Mouse (Mus musculus) cerebellum, adult 11-12 months (tissue): ENCODE measurements at regions not wholly inside any gene's neighbourhood (a gene's known extent, or its start where the extent isn't known, plus 50 kb on each side); places are given as distances from the start of the nearest gene placed in this dataset.

Source experiments
- DNase-seq: peaks from one replicate; pipeline ENCODE4 v3.0.0; 2022

DNA sequence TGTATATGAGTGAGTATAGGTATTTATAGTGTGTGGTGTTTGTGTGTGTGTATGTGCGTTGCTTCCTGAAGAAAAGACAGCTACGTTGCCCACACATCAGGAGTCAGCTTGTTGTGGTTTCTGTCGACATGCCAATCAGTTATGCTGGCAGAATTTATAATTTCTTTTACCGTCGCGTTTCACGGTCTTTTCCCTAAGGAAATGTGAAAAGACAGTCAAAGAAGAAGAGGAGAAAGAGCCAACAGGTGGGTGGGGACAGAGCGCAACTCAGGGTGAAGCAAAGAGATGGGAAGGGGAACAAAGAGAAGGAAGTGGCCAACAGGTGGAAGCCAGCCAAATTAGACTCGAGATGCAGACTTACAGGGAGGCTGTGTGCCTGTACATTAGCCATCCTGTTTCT lies 204.2 kb downstream of the Rpap3 start:
- no peak for DNase-seq

DNA sequence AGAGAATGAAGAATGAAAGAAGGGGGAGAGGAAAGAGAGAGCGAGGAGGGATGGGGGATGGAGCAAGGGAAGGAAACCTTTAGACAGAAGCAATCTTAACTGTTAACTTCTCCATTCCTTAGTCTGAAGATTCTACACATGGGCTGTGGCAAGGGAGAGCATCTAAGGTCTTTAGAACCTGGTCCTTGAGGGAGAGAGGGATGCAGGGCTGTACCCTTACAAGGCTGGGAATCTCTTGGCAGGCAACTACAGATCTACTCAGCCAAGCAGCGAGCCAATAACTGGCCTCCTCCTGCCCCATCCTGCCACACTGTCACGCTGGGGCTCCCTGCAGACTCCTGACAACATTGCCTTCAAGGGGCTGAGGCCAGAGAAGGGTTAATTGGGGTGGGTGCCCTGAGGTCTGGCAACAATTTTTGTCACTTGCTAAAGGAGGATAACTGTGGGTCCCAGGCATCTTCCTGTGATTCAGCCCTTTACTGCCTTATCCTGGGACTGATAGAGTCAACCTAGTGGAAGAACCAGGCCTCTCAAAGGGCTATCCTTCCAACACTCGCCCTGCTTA lies 205.7 kb downstream of the Rpap3 start:
- no peak for DNase-seq

DNA sequence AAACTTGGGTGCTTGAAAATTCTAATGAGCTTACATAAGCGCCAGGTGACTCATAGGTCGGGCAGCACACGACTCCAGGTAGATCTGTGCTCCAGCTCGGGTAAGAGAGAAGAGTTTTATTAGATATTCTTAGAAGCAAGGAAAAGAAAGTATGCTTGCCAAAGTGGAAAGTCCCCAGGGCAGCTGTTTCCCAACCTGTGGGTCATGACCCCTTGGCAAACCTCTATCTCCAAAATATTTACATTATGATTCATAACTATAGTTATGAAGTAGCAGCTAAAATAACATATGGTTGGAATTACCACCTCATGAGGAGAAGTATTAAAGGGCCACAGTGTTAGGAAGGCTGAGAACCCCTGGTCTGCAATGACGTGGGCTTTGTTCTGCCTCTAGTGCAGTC lies 206.4 kb downstream of the Rpap3 start:
- DNase-seq = no peak

DNA sequence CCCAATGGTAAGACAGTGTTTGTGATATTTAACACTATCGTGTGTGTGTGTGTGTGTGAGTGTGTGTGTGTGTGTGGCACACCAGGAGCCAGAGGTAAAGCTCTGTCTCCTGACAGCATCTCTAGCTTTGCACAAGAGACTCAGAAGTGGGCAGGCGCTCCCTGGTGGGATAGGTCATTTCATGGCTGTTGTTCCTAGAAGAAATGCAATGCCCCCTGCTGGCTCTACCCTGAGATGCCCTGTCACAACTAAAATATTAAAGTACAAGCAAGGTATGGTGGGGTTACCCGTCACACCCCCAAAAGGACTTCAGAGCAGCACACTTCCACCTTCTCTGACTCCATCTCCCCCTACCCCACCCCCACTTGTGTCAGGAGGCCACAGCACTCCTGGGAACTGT lies 207.2 kb downstream of the Rpap3 start:
- no peak for DNase-seq

DNA sequence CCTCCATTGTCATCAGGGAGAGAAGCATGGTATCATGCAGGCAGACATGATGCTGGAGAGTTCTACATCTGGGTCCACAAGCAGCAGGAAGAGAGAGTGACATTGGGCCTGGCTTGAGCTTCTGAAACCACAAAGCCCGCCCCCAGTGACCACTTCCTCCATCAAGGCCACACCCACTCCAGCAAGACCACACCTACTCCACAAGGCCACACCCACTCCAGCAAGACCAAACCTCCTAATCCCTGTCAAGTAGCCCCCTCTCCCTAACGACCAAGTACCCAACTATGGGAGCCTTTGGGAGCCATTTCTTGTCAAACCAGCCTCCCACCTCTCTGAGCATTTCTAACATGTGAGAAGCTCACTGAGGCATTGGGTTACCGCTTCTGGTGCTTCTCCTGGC lies 209.6 kb downstream of the Rpap3 start:
- DNase-seq = no peak

DNA sequence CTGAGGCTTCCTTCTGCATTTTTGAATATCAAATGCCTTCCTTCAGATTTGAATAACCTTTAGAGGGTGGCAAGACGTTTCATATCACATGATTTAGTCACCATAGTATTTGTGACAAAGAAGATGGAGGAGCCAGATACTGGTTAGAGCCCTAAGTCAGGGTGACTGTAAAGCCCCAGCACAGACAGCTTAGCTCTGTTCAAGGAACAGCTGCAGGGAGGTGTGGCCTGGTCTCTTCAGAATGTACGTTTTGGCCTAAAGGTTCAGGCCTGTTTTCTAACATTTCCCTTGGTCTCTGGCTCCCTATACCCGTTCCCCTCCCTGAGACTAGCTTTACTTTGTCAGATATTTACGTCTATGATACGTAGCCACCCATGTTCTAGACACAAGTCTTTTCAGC lies 212.3 kb downstream of the Rpap3 start:
- no peak for DNase-seq

DNA sequence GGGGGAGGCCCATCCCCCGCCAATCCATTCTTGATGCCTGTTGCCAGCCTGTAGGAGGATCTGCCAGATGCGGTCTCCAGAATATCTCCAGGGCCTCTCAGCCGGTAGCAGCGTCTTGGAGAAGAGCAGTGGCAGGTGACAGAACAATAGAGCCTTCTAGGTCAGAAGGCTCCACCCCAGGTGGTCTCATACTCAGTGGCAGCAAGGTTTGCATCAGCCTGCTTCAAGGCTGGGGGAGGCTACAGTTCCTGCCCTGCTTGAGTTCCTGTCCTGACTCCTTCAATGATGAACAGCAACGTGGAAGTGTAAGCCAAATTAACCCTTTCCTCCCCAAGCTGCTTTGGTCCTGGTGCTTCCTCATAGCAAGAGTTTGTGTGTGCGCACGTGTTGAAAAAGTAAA lies 213.8 kb downstream of the Rpap3 start:
- no peak for DNase-seq

DNA sequence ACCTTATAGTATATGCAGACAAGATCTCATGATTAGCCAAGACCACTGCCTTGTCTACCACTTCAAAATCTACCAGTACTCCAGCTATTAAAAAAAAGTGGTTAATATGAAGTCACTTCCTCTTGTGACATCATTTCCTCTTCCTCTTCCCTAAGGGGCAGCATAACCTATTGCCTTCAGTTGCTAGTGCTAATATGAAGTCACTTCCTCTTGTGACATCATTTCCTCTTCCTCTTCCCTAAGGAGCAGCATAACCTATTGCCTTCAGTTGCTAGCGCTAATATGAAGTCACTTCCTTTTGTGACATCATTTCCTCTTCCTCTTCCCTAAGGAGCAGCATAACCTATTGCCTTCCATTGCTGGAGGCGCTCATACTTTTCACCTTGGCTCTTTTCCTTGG lies 218.2 kb downstream of the Rpap3 start:
- no peak for DNase-seq

DNA sequence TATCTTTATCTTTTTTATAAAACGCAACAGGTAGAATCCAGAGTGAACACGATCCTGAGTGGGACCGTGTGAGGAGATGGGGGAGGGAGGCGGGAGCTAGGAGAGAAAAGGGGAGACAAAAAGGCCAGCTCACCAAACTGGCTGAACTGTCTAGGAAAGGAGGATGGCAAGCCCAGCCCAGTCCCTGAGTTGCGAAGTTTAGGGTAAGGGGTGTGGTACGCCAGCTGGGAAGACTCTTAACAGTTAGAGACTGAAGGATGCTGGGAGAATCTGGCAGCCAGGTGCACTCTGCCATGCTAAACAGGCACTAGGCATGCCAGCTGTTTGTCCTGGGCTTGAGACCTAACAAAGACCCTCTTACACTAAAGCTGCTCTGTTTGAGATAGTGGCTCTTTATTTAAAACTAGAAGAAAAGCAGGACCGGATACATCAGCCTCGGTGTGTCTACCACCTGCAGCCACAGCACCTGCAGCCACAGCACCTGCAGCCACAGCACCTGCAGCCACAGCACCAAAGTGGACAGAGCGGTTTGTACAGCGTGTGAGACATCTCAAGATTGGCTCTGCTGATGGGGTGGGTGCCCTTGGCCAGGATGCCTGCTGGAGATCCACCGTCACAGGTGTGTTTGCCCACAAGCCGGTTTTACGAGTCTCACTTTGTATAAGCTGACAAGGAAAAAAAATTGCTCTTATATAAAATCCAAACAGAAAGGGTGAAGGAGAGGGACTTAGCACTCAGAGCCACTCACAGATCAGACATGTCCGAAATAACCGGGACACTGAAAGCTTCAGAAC lies 225.1 kb upstream of the Amigo2 start:
- DNase-seq = no peak

DNA sequence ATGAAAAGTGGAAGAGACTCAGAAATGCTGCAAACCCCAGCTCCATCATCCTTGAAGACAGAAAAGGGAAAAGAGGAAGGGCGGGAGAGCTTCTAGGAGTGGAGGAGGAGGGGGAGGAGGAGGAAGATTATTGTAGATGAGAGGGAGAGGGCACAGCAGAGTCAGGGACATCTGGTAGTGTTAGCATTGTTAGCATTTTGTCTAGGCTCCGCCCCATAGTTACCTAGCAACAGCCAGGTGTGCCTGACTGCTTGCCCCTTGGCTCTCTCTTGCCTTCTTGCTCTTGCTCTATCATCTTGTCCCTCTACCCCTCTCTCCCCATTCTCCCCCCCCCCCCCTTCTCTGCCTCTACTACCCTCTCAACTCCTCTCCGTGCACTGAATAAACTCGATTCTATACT lies 224.4 kb upstream of the Amigo2 start:
- no peak for DNase-seq

DNA sequence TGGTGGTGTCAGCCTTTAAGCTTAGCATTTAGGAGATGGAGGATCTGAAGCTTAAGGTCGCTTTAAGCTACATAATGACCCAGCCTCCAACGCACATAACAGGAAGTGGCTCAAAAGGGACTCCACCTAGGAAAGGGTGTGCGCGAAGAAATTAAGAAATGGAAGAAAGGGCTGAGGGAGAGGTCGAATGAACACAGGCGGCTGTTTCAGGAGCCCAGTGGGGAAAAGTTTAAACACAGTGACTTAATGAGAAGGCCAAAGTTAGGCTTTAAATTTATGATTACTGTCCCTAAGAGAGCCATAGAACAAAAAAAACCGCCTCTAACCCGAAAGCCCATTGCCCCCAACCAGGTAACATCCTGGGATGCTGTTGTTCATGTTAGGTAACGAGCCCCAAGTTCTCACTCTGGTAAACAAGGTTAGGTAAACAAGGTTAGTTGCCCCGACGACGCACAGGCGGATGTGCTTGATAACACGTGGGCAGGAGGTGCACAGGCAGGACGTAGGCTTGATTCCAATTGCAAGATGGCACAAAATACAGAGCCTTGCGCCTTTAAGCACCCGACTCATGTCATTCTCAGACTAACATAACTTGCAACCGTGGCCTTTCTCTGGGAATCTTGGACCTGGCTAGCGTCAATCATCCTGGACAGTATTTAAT lies 222.7 kb upstream of the Amigo2 start:
- no peak for DNase-seq

DNA sequence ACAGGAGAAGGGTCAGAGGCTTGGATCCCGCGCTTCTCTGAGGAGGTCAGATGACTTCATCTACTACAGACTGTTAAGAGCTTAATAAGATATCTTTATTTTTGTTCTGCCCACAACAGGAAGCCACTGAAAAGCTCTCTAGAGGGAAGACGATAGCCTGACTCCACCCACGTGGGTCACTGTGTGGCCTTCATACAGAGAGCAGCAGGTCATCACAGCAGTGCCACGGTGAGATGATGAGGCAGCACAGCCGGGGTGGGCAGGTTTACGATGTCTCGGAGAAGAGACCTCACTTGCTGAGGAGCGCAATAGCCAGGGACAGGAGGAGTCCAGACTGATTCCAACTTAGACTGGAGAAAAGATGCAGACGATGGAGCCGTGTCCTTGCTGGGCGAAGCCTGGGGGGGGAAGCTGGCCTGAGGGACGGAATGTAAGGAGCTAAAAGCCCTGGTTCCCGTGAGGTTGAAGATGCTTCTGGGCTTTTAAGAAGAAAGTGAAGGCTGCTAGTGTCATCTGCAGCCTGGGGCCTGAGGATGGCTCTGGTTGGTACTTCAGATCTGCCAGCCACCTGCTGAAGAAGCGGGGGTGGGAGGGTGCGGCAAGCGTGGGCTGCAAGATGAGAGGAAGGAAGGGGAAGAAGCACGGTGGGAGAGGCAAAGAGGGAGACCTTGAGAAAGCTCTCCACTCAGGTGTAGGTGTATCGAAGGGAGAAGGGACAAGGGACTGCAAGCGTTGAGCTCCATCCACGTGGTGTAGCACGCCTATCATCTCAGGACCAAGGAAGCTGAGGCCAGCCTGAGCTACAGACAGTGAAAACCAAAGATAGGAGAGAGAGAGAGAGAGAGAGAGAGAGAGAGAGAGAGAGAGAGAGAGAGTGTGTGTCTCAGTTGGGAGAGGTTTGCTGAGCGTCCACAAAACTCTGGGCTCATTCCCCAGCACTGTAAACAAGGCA lies 221.9 kb upstream of the Amigo2 start:
- no peak for DNase-seq

DNA sequence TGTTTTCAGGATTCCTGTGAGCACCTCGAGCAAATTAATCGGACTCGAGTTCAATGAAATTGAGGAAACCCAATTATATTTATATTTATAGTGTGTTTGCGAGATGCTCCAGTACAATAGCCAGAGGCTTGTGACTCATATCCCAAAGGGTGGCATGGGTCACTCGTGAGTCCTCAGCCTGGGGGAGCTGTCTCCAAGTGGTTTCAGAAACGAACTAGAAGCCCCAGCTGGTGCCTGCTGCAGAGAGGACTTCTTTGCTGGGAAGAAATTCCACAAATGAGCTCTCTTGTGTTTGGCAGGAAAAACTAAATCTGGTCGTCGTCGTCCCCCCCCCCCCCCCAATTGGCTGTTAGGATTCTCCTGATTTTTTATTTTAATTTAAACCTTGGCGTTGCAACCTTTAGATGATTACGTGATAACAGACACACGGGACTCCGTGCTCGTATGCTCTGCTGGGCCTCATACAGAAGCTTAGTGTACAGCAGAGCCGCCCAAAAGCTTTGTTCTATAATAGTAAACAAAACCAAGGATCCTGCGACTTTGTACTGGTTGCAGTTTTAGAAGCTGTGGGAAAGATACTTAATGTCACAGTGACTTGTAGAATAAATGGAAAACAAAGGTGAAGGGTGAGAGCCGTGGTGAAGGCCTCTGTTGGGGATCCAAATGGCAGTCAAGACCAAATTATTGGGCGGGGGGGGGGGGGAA lies 220.8 kb upstream of the Amigo2 start:
- DNase-seq = no peak

DNA sequence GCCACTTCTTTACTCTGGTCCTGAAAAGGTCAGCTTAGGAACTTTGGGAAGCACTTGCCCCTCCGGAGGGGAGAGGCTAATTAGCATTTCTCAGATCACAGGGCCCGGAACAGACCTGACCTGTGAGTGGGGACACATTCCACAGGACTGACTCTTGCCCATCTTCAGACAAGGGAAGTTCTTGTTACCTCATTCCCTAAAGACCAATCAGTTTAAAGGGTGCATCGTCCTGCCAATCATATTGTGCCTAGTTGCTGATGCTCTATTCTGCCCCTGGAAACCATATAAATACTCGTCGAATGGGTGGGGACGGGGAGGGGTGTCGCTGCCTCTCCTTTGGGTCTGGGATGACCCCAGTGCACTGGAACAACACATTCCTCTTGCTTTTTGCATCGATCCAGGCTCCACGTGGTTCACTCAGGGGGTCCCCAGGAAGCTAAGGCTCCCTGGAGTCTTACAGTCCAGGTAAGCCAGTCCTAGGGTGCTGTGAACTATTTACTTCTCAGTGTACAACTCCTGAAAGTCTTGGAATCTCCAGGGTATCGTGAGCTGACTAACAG lies 219.9 kb upstream of the Amigo2 start:
- DNase-seq = no peak

DNA sequence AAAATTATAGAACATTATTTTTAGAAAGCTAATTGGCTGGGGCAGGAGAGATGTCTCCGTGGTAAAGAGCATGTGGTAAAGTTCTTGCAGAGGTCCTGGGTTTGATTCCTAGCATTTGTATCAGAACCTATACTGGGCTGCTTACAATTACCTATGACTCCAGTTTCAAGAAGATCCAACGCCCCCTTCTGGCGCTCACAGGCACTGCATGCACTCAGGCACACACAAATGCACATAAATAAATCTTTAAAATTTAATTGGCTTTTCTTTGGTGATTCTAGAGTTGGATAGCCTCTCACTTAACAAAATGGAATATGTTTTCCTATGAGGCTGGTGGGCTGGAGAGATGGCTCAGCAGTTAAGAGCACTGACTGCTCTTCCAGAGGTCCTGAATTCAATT lies 219.0 kb upstream of the Amigo2 start:
- no peak for DNase-seq

DNA sequence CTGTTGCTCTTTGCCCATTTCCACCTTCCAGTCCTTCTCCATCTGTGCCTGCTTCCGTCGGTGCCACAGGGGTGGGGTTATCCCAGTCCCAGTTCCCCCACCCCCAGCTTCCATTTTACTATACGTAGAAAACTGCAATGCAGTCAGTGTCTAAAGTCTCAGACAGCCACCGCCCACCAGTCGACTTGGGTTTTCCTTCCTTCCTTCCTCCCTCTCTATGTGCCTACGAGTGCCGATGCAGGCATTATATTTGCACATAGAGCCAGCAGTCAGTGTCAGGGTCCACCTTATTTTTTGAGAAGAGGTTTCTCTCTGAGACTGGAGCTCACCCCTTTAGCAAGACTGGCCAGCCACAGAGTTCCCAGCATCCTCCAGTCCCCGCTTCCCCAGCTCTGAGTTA lies 218.3 kb upstream of the Amigo2 start:
- DNase-seq = no peak

DNA sequence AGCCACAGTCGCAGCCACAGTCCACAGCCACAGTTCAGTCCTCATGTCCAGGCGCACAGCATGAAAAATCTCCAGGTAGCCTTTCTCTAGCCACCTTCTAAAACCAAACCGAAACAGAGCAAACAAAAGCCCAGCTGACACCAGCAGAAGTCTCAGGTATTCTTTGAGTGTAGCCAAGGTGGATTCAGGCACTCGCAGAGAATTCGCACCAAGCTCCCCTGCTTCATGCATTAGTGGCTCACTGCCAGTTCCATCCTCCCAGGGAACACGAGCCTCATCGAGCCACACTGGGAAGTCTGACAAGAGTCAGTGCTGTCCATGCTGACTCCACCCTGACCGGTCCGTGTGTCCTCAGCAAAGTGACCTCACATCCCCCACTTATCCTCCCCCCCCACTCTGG lies 217.7 kb upstream of the Amigo2 start:
- no peak for DNase-seq

DNA sequence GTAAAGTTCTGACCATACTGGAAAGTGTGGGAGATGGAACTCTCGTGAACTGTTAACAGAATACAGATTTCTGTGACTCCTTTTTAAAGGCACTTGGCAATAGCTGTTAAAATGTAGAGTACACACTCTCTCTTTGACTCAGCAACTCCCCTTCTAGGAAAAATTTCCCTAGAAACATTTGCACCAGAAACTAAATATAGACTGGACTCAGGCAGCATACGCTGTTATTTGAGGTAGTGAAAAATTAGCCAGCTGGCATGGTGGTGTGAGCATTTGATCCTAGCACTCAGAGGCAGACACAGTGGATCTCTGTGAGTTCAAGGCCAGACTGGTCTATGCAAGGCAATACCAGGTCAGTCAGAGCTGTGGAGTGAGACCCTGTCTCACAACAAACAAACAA lies 215.5 kb upstream of the Amigo2 start:
- DNase-seq = no peak

DNA sequence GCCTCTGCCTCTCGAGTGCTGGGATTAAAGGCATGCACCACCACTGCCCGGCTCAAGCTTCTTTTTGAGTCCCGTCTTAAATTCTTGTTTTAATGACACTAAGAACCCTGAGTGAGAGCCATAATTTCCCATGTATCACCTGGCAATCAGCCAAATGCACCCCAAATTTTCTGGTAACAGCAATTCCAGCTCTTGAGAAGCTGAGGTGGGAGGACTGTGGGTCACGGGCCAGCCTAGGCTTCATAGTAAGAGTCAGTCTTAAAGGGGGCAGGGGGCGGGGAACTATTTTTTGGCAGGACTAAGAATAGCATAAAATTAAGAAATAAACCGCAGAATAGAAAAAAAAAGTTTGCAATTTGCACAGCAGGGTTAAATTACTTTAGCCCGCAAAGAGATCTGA lies 214.9 kb upstream of the Amigo2 start:
- DNase-seq = no peak

DNA sequence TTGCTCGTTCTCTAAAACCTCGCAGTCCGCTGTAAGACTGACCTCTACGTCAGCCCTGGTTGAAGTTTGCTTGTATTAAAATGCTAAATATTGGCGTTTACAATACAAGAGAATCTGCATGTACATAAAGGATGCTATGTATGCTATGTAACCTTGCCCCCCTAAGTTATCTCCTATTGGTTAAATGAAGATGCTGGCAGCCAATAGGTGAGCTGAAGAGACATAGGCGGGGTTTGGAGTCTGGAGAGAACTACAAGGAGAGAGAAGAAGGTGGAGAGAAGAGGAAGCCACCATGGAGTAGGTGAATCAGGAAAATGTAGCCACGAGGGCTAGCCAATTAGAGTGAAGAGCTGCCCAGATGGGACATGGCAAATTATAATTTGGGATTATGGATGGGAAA lies 214.0 kb upstream of the Amigo2 start:
- no peak for DNase-seq

DNA sequence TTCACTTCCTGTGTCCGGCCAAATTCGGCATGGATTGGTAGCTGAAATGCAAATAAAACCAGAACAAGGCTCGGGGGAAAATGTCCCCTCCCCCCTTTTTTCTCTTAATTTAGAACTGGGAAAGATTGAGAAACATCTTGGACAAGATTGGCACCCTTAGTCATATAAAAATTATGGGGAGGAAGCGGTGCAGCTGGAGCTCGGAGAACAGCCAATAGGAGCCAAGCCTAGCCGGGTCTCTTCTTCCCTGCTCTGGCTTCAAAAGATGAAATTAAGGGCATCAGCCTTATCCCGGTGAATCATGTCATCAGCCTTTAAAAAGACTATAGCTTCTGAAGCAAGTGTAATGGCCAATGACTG lies 213.3 kb upstream of the Amigo2 start:
- no peak for DNase-seq

DNA sequence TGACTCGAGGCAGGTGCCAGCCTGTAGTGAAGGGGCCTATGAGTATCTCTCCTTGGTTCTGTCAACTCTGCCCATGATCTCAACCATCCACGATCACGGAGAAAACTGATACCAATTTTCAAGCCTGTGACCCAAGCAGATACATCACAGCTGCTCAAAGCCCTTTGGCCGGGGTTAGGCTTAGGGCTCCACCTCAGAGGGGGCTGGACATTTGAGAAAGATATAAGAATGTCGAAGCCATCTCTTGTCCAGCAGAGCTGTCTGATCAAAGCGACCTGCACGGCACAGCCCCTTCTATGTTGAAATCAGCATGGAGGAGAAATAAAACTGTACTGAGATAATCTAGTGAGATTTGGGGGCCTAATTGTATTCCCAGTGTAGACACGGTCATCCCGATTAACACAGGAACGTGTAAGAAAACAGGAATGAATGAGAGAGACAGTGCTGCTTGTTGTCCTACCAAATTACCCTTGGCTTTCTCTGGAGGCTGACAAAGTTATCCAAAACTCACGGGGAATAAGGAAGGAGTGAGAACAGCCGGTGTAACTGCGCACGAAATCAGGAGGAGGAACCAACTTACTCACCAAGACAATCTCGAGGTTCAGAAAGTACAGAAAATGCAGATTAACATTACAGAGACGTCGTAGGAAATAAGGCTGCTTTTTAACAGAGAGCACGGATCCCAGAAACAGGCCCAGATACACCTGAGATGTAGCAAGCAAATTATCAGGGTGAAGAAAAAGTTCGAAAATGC lies 212.7 kb upstream of the Amigo2 start:
- DNase-seq = no peak
